Mouse (Mus musculus): ENCODE measurements around the gene Timm29.

DNA sequence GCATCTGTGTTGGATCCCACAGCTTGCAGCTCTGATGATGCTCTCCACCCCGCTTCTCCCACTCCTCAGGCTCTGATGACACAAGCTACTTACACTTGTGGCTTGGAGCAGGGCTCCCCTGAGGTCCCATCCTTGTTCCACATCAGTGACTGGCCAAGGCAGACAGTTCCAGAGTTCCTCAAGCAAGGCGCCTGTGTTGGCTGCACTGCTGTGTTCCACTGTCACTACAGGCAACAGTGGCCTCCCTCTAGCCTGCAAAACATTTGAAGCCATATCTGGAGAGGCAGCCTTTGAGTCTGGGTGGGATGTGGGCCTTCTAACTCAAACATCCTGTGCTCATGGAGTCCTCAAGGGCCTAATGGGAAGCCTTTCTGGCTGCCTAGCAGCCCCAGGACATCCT is 35.5 kb upstream of the Timm29 start:
- no peak for TF ChIP-seq CTCF (IDR thresholded peaks at IDR 0.05; ENCODE audit: low read depth, low read length)
- TF ChIP-seq POLR2A (IDR thresholded peaks at IDR 0.05; ENCODE audit: extremely low read depth, insufficient read depth, low read length) = no peak
